Comparison of ENCODE assay signal across 28 mouse cellular contexts in the genomic region with DNA sequence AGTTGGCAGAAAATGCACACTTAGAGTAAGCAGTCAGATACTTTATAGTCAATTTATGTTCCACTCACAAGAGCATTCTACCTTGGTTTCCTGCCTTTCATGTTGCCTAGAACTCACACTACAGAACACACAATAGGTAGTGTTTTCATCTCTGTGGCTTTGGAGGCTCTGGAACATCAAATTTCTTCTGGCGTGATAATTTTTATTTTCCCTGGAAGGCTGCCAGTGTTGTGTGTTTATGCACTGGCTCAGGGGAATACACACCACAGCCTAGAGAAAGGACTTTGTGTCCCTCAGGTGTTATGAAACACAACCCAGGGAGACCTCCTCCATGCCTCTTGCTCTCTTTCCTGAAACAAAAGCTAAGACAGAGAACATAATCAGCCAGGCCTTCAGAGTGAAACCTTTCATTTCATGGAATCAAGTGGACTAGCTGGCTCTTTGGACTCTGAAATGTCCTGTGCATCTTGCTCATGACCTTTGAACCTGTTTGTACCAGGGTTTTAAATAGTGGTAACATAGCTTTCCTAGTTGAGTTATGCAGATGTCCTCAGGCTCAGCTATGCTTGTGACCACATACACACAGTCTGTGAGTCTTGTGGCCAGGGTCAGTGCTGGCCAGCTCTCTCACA. TPM values are rescaled to one million over a fixed set of nuclear protein-coding genes. Genes with fewer than 3 reads are reported as not detected.
DNase-seq lines count a peak whose midpoint lies in the region; ATAC-seq and TF ChIP-seq lines count a peak whose summit lies in the region.
"Had no signal": no experiment of that assay in that cellular context is flagged by ENCODE, and none has a peak within 500 bp of the region (broad histone marks: within the 10 kb centered on the region; RNA-seq: fewer than 3 reads in every experiment).

No protein-coding gene starts in this region.

- no peak for ATAC-seq in heart, embryonic 11.5 days (replicated peaks; ENCODE audit: insufficient number of reproducible peaks, low FRiP score, low TSS enrichment)
- ATAC-seq in liver, postnatal 0 days, result peak; percentile 72
- ATAC-seq in liver, embryonic 12.5 days, result no peak
- ATAC-seq: forebrain, embryonic 13.5 days; midbrain, embryonic 15.5 days had no signal

- DNase-seq in heart, adult 2 months, result no peak
- DNase-seq in liver, postnatal 0 days, result no peak
- peak; percentile 86 for DNase-seq in kidney, adult 9 months
- DNase-seq in kidney, postnatal 36 days, result peak; percentile 44 to 83
- DNase-seq in cerebellum, postnatal 10 days, result no peak
- DNase-seq: cerebellum, adult 9-10 months; gastrocnemius, postnatal 10 days; layer of hippocampus, postnatal 36 days; lung, postnatal 14 days; right cerebral cortex, postnatal 14 days; spleen, adult 18-20 months; thymus, adult 18-20 months; thymus, postnatal 4 days had no signal

- no peak for TF ChIP-seq EP300 in heart, adult 2 months (IDR thresholded peaks at IDR 0.05; ENCODE audit: insufficient read depth, low read depth, low read length)
- TF ChIP-seq EP300 in liver, postnatal 0 days (IDR thresholded peaks at IDR 0.05; ENCODE audit: low read depth), result no peak

- no peaks in the 10 kb centered on the region for H3K36me3 ChIP-seq in heart, adult 2 months (ENCODE audit: control insufficient read depth, insufficient read depth, low read length)
- no peaks in the 10 kb centered on the region for H3K36me3 ChIP-seq in heart, embryonic 11.5 days (ENCODE audit: control insufficient read depth, insufficient read depth, low read length)
- H3K36me3 ChIP-seq in liver, postnatal 0 days (replicated peaks; ENCODE audit: insufficient read depth, low read length), result no peaks in the 10 kb centered on the region
- no peaks in the 10 kb centered on the region for H3K36me3 ChIP-seq in liver, embryonic 12.5 days
- H3K36me3 ChIP-seq: embryonic facial prominence, embryonic 12.5 days; hindbrain, embryonic 10.5 days; limb, embryonic 15.5 days; midbrain, embryonic 15.5 days; neural tube, embryonic 15.5 days had no signal

- peak overlapping the region; percentile 40 for H3K27ac ChIP-seq in heart, adult 2 months
- no peak overlapping the region for H3K27ac ChIP-seq in heart, embryonic 11.5 days (ENCODE audit: low read depth, low read length)
- H3K27ac ChIP-seq in liver, postnatal 0 days (ENCODE audit: low read depth), result peak overlapping the region; percentile 82
- no peak overlapping the region for H3K27ac ChIP-seq in liver, embryonic 12.5 days
- H3K27ac ChIP-seq: embryonic facial prominence, embryonic 12.5 days; forebrain, embryonic 13.5 days; hindbrain, embryonic 10.5 days; limb, embryonic 15.5 days; midbrain, embryonic 15.5 days; neural tube, embryonic 15.5 days had no signal

- no peak for TF ChIP-seq CTCF in heart, adult 2 months (IDR thresholded peaks at IDR 0.05)
- no peak for TF ChIP-seq CTCF in liver, postnatal 0 days (IDR thresholded peaks at IDR 0.05; ENCODE audit: low read depth)

- H3K4me3 ChIP-seq in heart, adult 2 months, result no peak overlapping the region
- no peak overlapping the region for H3K4me3 ChIP-seq in heart, embryonic 11.5 days (ENCODE audit: low read depth, low read length)
- no peak overlapping the region for H3K4me3 ChIP-seq in liver, postnatal 0 days (ENCODE audit: low read depth, low read length)
- no peak overlapping the region for H3K4me3 ChIP-seq in liver, embryonic 12.5 days
- H3K4me3 ChIP-seq: embryonic facial prominence, embryonic 12.5 days; erythroblast, embryonic 14.5 days; forebrain, embryonic 13.5 days; hindbrain, embryonic 10.5 days; limb, embryonic 15.5 days; midbrain, embryonic 15.5 days; myocyte; neural tube, embryonic 15.5 days had no signal

- no peaks in the 10 kb centered on the region for H3K27me3 ChIP-seq in heart, adult 2 months (ENCODE audit: control insufficient read depth, insufficient read depth, low read length)
- no peaks in the 10 kb centered on the region for H3K27me3 ChIP-seq in heart, embryonic 11.5 days (ENCODE audit: control insufficient read depth, insufficient read depth, low read length)
- no peaks in the 10 kb centered on the region for H3K27me3 ChIP-seq in liver, postnatal 0 days (ENCODE audit: insufficient read depth, low read length)
- H3K27me3 ChIP-seq in liver, embryonic 12.5 days (replicated peaks), result no peaks in the 10 kb centered on the region
- H3K27me3 ChIP-seq: embryonic facial prominence, embryonic 12.5 days; forebrain, embryonic 13.5 days; limb, embryonic 15.5 days; midbrain, embryonic 15.5 days; neural tube, embryonic 15.5 days had no signal

- no peak overlapping the region for H3K4me2 ChIP-seq in heart, embryonic 11.5 days
- no peak overlapping the region for H3K4me2 ChIP-seq in liver, postnatal 0 days (ENCODE audit: low read depth, low read length)
- no peak overlapping the region for H3K4me2 ChIP-seq in liver, embryonic 12.5 days
- H3K4me2 ChIP-seq: embryonic facial prominence, embryonic 12.5 days; forebrain, embryonic 13.5 days; limb, embryonic 15.5 days; midbrain, embryonic 15.5 days; neural tube, embryonic 15.5 days had no signal

- H3K79me2 ChIP-seq in heart, adult 2 months (replicated peaks; ENCODE audit: control insufficient read depth, insufficient read depth, low read length), result no peaks in the 10 kb centered on the region

- no peak overlapping the region for H3K9ac ChIP-seq in heart, adult 2 months (ENCODE audit: low read depth, low read length)
- H3K9ac ChIP-seq in heart, embryonic 11.5 days (ENCODE audit: low read depth, low read length), result no peak overlapping the region
- no peak overlapping the region for H3K9ac ChIP-seq in liver, postnatal 0 days (replicated peaks)
- H3K9ac ChIP-seq in liver, embryonic 12.5 days, result no peak overlapping the region
- H3K9ac ChIP-seq: embryonic facial prominence, embryonic 12.5 days; forebrain, embryonic 13.5 days; limb, embryonic 15.5 days; midbrain, embryonic 15.5 days; neural tube, embryonic 15.5 days had no signal

- no peaks in the 10 kb centered on the region for H3K9me3 ChIP-seq in heart, embryonic 11.5 days (replicated peaks; ENCODE audit: control insufficient read depth, low read length)
- no peaks in the 10 kb centered on the region for H3K9me3 ChIP-seq in liver, postnatal 0 days (ENCODE audit: low read length)
- H3K9me3 ChIP-seq in liver, embryonic 12.5 days (replicated peaks), result no peaks in the 10 kb centered on the region
- H3K9me3 ChIP-seq: embryonic facial prominence, embryonic 12.5 days; forebrain, embryonic 13.5 days; hindbrain, embryonic 10.5 days; limb, embryonic 15.5 days; midbrain, embryonic 15.5 days; neural tube, embryonic 15.5 days had no signal

- 8% methylated on average over 1 of the region's 1 CpGs for WGBS in heart, adult 2 months
- 57% methylated on average over 1 of the region's 1 CpGs for WGBS in heart, embryonic 11.5 days (ENCODE audit: insufficient replicate concordance)
- 30% methylated on average over 1 of the region's 1 CpGs for WGBS in liver, postnatal 0 days (ENCODE audit: insufficient replicate concordance)
- 56% methylated on average over 1 of the region's 1 CpGs for WGBS in liver, embryonic 12.5 days (ENCODE audit: insufficient replicate concordance)

- intact Hi-C loops in heart, adult 2 months (cut with DNase I), result loop anchor here (5.0 to 10.0 kb wide), 3 partner anchors 44 to 287 kb away; a partner anchor contains a TSS

- no peaks in the 10 kb centered on the region; the same call in none of the 2 replicates for H3K4me1 ChIP-seq in heart, adult 2 months (ENCODE audit: control insufficient read depth, insufficient read depth, low read length)
- H3K4me1 ChIP-seq in heart, embryonic 11.5 days (ENCODE audit: control insufficient read depth, insufficient read depth, low read length), result no peaks in the 10 kb centered on the region; the same call in 1 of the 2 replicates
- peaks cover 21% of the 10 kb centered on the region; the same call in 1 of the 2 replicates for H3K4me1 ChIP-seq in liver, postnatal 0 days (ENCODE audit: insufficient read depth)
- H3K4me1 ChIP-seq in liver, embryonic 12.5 days, result peaks cover 16% of the 10 kb centered on the region
- H3K4me1 ChIP-seq: forebrain, embryonic 13.5 days; hindbrain, embryonic 10.5 days; limb, embryonic 15.5 days; midbrain, embryonic 15.5 days; neural tube, embryonic 15.5 days had no signal

- no peak for TF ChIP-seq POLR2A in heart, adult 2 months (IDR thresholded peaks at IDR 0.05; ENCODE audit: insufficient read depth, low read depth, low read length)

RNA-seq across cellular contexts. Expression of a gene that starts 20.3 kb away (rescaled TPM):
- 1,000 to 10,000 TPM; 2,754 to 3,232 TPM for total RNA-seq in heart, adult 2 months (2021)
- polyA plus RNA-seq in heart, adult 2 months (2012; rRNA removed), result 2,197 and 2,972 TPM in 2 replicates
- polyA plus RNA-seq in heart, embryonic 11.5 days (2014; fragmentation: Nextera tagmentation; extraction: Ambion mirVana), result 651 and 686 TPM in 2 replicates
- 12.9 and 16.9 TPM in 2 replicates for polyA plus RNA-seq in liver, postnatal 0 days (2015; fragmentation: Nextera tagmentation; extraction: Ambion mirVana)
- polyA plus RNA-seq in liver, embryonic 12.5 days (2016; fragmentation: Nextera tagmentation; extraction: Ambion mirVana), result 61.7 and 63.3 TPM in 2 replicates
- polyA plus RNA-seq: erythroblast, embryonic 14.5 days had no signal

RNA-seq across cellular contexts. Expression of a gene that starts 43.4 kb away (rescaled TPM):
- 10 to 100 TPM; 21.5 to 23.6 TPM for total RNA-seq in heart, adult 2 months (2021)
- 32.4 and 46.9 TPM in 2 replicates for polyA plus RNA-seq in heart, adult 2 months (2012; rRNA removed)
- 2.2 and 3.0 TPM in 2 replicates for polyA plus RNA-seq in heart, embryonic 11.5 days (2014; fragmentation: Nextera tagmentation; extraction: Ambion mirVana)
- polyA plus RNA-seq in liver, postnatal 0 days (2015; fragmentation: Nextera tagmentation; extraction: Ambion mirVana), result 5.6 and 6.2 TPM in 2 replicates
- polyA plus RNA-seq in liver, embryonic 12.5 days (2016; fragmentation: Nextera tagmentation; extraction: Ambion mirVana), result 2.5 and 3.1 TPM in 2 replicates
- polyA plus RNA-seq: erythroblast, embryonic 14.5 days had no signal

RNA-seq across cellular contexts. Expression of a gene that starts 55.1 kb away (rescaled TPM):
- under 1 TPM; 0.09 to 0.39 TPM for total RNA-seq in heart, adult 2 months (2021)
- 0.50 and 1.0 TPM in 2 replicates for polyA plus RNA-seq in heart, adult 2 months (2012; rRNA removed)
- polyA plus RNA-seq in heart, embryonic 11.5 days (2014; fragmentation: Nextera tagmentation; extraction: Ambion mirVana), result 0.36 TPM in 1 of 2 replicates, not detected in the other
- 90.8 and 92.7 TPM in 2 replicates for polyA plus RNA-seq in liver, postnatal 0 days (2015; fragmentation: Nextera tagmentation; extraction: Ambion mirVana)
- polyA plus RNA-seq in liver, embryonic 12.5 days (2016; fragmentation: Nextera tagmentation; extraction: Ambion mirVana), result 34.4 and 36.7 TPM in 2 replicates
- total RNA-seq: heart, adult 8-10 months; left cerebral cortex, postnatal 25 days; megakaryocyte, adult 5-6 weeks had no signal
- polyA plus RNA-seq: cortical plate, adult 2 months; embryonic facial prominence, embryonic 12.5 days; erythroblast, embryonic 14.5 days; forebrain, embryonic 13.5 days; heart, postnatal 0 days; limb, embryonic 15.5 days; myocyte; neural tube, embryonic 15.5 days had no signal

Comparison
In these comparisons a context has a peak if more than half of its experiments do, and no peak if none do; other contexts are left out.
1. H3K27ac ChIP-seq: peak in heart, adult 2 months (single experiment) and liver, postnatal 0 days (single experiment); none in heart, embryonic 11.5 days (single experiment) and liver, embryonic 12.5 days (single experiment).
2. DNase-seq: peak in kidney, adult 9 months (single experiment) and kidney, postnatal 36 days (2 of 2); none in heart, adult 2 months (0 of 2), liver, postnatal 0 days (single experiment) and cerebellum, postnatal 10 days (0 of 2).
3. RNA of a gene that starts 20.3 kb away (polyA plus RNA-seq): 2,197 to 2,972 TPM in heart, adult 2 months and 651 to 686 TPM in heart, embryonic 11.5 days; 61.7 to 63.3 TPM in liver, embryonic 12.5 days and 12.9 to 16.9 TPM in liver, postnatal 0 days; every median in the first group is over 10 times any median in the second.
4. RNA of a gene that starts 55.1 kb away (polyA plus RNA-seq): 90.8 to 92.7 TPM in liver, postnatal 0 days and 34.4 to 36.7 TPM in liver, embryonic 12.5 days; 0.50 to 1.0 TPM in heart, adult 2 months and 0.36 TPM in heart, embryonic 11.5 days; every median in the first group is over 10 times any median in the second.